Mouse (Mus musculus): ENCODE data around the gene 2410015M20Rik. TPM values are rescaled to one million over a fixed set of nuclear protein-coding genes. Genes with fewer than 3 reads are reported as not detected.

2410015M20Rik gene
- polyA plus RNA-seq (2017; shearing (Covaris generic)), result 197 TPM

GRCm38 (mm10) chr17:56609452-56610171 is at the start of gene 2410015M20Rik:
2410015M20Rik (minus strand) TSS chr17:56609771.

GRCm38 (mm10) chr17:56627530-56628277 is 18.1 kb upstream of the 2410015M20Rik start, which contains the start of gene Catsperd:
Catsperd (plus strand) TSS chr17:56628143.

GRCm38 (mm10) chr17:56626754-56627470 is 17.3 kb upstream of the 2410015M20Rik start, which contains the start of gene Lonp1:
Lonp1 (minus strand) TSS chr17:56626887.

GRCm38 (mm10) chr17:56613236-56613844 is 3.8 kb upstream of the 2410015M20Rik start, which contains the start of gene Rpl36:
Rpl36 (plus strand) TSS chr17:56613416.

GRCm38 (mm10) chr17:56584257-56585130 is 25.1 kb downstream of the 2410015M20Rik start, which contains the start of the genes Safb2 and Safb:
Safb2 (minus strand) TSS chr17:56584585.
Safb (plus strand) TSS chr17:56584825.

Other genes with a start within 250 kb of the 2410015M20Rik start
- gene Ptprs, start 133.3 kb downstream of the 2410015M20Rik start, polyA plus RNA-seq (2017; shearing (Covaris generic)), result 44.4 TPM
- not detected for gene Znrf4, start 97.3 kb downstream of the 2410015M20Rik start, polyA plus RNA-seq (2017; shearing (Covaris generic))
- gene Gm20219, start 55.4 kb downstream of the 2410015M20Rik start, polyA plus RNA-seq (2017; shearing (Covaris generic)), result 1.4 TPM
- gene Safb2, start 25.2 kb downstream of the 2410015M20Rik start, polyA plus RNA-seq (2017; shearing (Covaris generic)), result 151 TPM
- gene Safb, start 24.9 kb downstream of the 2410015M20Rik start, polyA plus RNA-seq (2017; shearing (Covaris generic)), result 170 TPM
- 1,792 TPM for gene Rpl36, start 3.6 kb upstream of the 2410015M20Rik start, polyA plus RNA-seq (2017; shearing (Covaris generic))
- 47.3 TPM for gene Lonp1, start 17.1 kb upstream of the 2410015M20Rik start, polyA plus RNA-seq (2017; shearing (Covaris generic))
- 2.0 TPM for gene Catsperd, start 18.4 kb upstream of the 2410015M20Rik start, polyA plus RNA-seq (2017; shearing (Covaris generic))
- 110 TPM for gene Ranbp3, start 63.5 kb upstream of the 2410015M20Rik start, polyA plus RNA-seq (2017; shearing (Covaris generic))
- 249 TPM for gene Ndufa11, start 108.0 kb upstream of the 2410015M20Rik start, polyA plus RNA-seq (2017; shearing (Covaris generic))
- 21.2 TPM for gene Vmac, start 108.3 kb upstream of the 2410015M20Rik start, polyA plus RNA-seq (2017; shearing (Covaris generic))
- gene Nrtn, start 147.8 kb upstream of the 2410015M20Rik start, polyA plus RNA-seq (2017; shearing (Covaris generic)), result 0.18 TPM
- gene Dus3l, start 155.0 kb upstream of the 2410015M20Rik start, polyA plus RNA-seq (2017; shearing (Covaris generic)), result 57.9 TPM
- gene Prr22, start 160.5 kb upstream of the 2410015M20Rik start, polyA plus RNA-seq (2017; shearing (Covaris generic)), result 1.8 TPM
- gene Rfx2, start 221.2 kb upstream of the 2410015M20Rik start, polyA plus RNA-seq (2017; shearing (Covaris generic)), result 1.4 TPM

Measured in CD4-positive, CD25-positive, alpha-beta regulatory T cell (primary cell).